Mouse (Mus musculus): ENCODE results near the gene Nrtn.

DNA sequence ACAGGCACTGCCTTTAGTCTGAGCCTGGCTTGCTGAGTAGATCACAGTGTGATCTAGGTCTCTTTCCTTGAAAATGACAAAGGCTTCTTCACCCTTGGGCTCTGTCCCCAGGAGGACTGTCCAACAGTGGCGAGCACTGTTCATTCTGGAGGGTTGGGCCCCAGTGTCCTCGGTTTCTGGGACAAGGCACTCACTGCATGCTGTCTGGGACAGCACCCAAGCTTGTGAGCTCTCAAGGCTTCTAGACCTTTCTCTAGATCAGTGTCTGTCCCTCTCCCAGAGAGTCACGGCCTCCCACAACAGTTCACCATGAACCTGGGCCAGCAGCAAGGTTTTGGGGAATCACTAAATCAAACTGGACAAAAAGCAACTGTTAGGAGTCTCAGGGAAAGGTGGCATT lies 35.3 kb upstream of the Nrtn start:
- TF ChIP-seq POLR2A (IDR thresholded peaks at IDR 0.05; ENCODE audit: low read depth, low read length) (no peak), CTCF (conservative IDR thresholded peaks at IDR 0.05; ENCODE audit: insufficient read depth, insufficient read length, low read depth, low read length) (no peak)

Measured in kidney, adult 2 months (tissue).